Mouse (Mus musculus): Measurements from ENCODE around the gene P2rx7.
"Not testable (repeated sequence)": the region's sequence is repeated elsewhere in the genome, so short reads cannot be mapped to it uniquely, and the experiment has no call there.

Gene P2rx7

DNA sequence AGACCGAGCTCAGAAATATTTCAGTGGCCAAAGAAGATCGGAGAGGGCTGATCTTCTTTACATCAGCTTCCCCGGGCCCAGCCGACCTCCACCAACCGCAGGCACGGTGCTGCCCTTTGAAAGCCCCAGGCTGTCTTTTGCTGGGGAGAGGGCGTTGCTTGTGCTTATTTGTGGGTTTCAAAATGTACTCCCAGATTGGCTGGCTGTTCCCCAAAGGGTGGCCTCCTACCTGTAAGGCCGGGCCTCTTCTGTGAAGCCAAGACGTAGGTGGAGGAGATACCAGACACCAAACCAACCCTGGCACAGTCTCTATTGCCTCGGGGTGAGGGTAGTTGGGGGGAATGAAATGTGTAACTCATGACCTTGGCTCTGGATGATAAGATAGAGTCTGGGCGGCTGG, 2.3 kb downstream of the P2rx7 start:
- DNase-seq (ENCODE audit: low spot score) = no peak

- no peak for DNase-seq (ENCODE audit: low spot score)
Observed at GRCm38 (mm10) chr5:122647256-122647924, 3.7 kb downstream of the P2rx7 start.

- DNase-seq (ENCODE audit: low spot score) = not testable (repeated sequence)
Observed at GRCm38 (mm10) chr5:122647952-122648374, 4.3 kb downstream of the P2rx7 start.

- DNase-seq (ENCODE audit: low spot score) = no peak
Observed at GRCm38 (mm10) chr5:122649264-122649663, 5.6 kb downstream of the P2rx7 start.

GRCm38 (mm10) chr5:122650100-122650499, 6.4 kb downstream of the P2rx7 start:
- DNase-seq (ENCODE audit: low spot score) = no peak

GRCm38 (mm10) chr5:122652506-122652905, 8.8 kb downstream of the P2rx7 start:
- no peak for DNase-seq (ENCODE audit: low spot score)

DNA sequence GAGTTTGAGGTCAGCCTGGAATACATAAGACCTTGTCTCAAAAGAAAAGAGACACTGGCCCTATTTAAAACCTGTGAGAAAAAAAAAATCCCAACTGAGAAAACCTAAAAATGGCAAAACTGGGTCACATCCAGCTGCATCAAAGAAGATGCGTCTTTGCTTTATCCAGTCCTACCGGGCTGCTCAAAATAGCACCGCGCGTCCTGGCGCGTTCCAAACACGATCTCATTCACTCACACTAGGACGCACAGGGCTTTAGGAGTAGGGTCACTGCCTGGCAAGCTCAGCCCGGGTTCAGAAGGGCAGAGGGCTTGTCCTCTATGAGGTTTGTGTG, 9.4 kb downstream of the P2rx7 start:
- no peak for DNase-seq (ENCODE audit: low spot score)

- DNase-seq (ENCODE audit: low spot score) = peak; percentile 28
Observed at GRCm38 (mm10) chr5:122653446-122654267, 9.9 kb downstream of the P2rx7 start.

- DNase-seq (ENCODE audit: low spot score) = no peak
Observed at GRCm38 (mm10) chr5:122654268-122654573, 10.5 kb downstream of the P2rx7 start.

DNA sequence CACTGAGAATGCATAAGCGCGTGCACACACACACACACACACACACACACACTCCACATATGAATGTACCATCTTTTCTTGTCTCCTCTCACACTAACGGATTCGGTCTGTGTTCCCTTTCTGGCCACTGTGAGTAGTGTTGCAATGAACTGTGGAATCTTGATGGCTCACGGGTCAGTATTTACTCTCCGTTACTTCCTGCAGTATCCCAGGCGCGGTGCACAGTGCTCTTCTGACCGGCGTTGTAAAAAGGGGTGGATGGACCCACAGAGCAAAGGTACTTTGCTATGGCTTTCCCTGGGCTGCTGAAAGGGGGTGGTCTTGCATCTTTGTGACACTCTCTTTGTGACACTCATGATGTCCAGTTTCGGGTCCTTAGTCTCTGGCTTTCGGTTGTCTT, 13.1 kb downstream of the P2rx7 start:
- no peak for DNase-seq (ENCODE audit: low spot score)

GRCm38 (mm10) chr5:122662501-122662900, 18.8 kb downstream of the P2rx7 start:
- no peak for DNase-seq (ENCODE audit: low spot score)

GRCm38 (mm10) chr5:122665036-122665435, 21.3 kb downstream of the P2rx7 start:
- DNase-seq (ENCODE audit: low spot score) = no peak

- no peak for DNase-seq (ENCODE audit: low spot score)
Observed at GRCm38 (mm10) chr5:122668981-122669897, 25.5 kb downstream of the P2rx7 start.

- DNase-seq (ENCODE audit: low spot score) = not testable (repeated sequence)
Observed at GRCm38 (mm10) chr5:122671641-122672040, 27.9 kb downstream of the P2rx7 start.

DNA sequence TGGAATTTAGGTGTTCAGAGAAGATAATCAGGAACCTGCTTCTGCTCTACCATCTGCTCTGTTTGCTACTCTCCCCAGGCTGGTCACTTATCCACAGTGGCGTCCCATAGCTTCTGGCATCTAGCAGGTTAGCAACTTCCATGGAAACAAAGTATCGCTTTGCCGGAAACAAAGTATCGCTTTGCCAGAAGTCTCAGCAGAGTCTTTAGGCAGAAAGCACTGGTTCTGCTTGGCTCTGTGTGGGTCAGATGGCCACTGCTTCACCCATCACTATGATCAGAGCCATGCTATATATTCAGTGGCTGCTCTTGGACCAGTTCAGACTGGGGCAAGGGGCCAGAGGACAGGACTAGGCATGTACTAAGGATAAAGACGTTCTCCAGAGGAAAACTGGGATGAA, 28.6 kb downstream of the P2rx7 start:
- no peak for DNase-seq (ENCODE audit: low spot score)

DNA sequence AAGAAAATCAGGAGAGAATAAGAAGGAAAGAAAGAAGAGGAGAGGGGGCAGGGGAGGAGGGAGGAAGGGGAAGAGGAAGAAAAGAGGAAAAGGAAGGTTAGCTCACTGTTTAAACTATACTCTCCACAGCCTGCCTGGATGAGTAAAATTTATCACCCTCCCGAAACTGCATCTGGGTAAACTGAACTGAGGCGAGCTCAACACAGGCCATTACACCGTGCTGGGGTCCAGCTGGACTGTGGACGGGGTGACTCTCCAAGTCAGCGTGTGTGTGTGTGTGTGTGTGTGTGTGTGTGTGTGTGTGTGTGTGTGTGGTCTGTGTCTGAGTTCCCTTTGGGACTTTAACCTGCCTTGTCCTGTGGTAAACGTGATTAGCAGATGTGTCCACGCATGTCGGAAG, 32.3 kb downstream of the P2rx7 start:
- no peak for DNase-seq (ENCODE audit: low spot score)

GRCm38 (mm10) chr5:122677983-122678382, 34.3 kb downstream of the P2rx7 start:
- DNase-seq (ENCODE audit: low spot score) = no peak

- no peak for DNase-seq (ENCODE audit: low spot score)
Observed at GRCm38 (mm10) chr5:122679881-122680280, 36.2 kb downstream of the P2rx7 start.

GRCm38 (mm10) chr5:122681276-122681675, 37.6 kb downstream of the P2rx7 start:
- no peak for DNase-seq (ENCODE audit: low spot score)

DNA sequence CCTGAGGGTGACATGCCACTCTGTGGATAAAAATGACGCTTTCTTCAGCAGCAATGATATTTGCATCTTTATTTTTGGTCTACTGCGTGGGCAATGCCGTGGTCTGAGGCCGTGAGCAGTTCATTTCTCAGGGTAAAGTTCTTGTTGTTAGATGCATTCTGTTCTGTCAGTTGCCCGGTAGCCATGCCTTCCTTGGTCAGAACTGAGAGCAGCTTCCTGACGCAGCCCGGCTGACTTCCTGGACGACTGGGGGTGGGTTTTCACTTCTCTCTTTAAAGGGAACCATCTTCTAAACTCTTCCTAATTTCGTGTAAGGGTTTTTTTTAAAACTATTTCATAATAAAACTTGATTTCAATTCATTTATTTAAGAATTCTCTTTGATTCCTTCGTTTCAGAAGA, 40.2 kb downstream of the P2rx7 start:
- DNase-seq (ENCODE audit: low spot score) = no peak

DNA sequence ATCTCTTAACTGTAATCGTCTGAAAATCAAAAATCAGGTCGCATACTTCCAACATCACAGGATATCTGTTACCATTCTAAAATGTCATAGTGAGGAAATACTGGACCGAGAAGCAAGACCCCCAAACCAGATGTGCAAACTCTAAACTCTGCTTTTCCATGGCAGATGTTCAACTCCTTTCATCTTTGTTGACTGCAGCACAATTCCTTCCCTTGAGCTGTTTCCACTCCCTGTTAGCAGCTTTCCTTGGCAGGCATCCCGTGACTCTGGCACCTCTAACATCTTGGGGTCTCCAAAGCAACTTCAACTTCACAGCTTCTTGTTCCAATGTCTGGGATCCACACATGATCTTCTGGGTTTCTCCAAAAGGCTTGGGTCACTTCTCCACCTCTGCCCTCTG, 43.7 kb downstream of the P2rx7 start:
- DNase-seq (ENCODE audit: low spot score) = no peak

- no peak for DNase-seq (ENCODE audit: low spot score)
Observed at GRCm38 (mm10) chr5:122689153-122689552, 45.4 kb downstream of the P2rx7 start.

GRCm38 (mm10) chr5:122690486-122690885, 46.8 kb downstream of the P2rx7 start:
- DNase-seq (ENCODE audit: low spot score) = no peak

Data from ovary, postnatal 14 days (tissue).